Mouse (Mus musculus): Measurements from ENCODE around the gene Calcoco2. TPM values are rescaled to one million over a fixed set of nuclear protein-coding genes. Genes with fewer than 3 reads are reported as not detected.

The Calcoco2 gene
- polyA plus RNA-seq, 1 experiment from 2014 or later: not detected

GRCm38 (mm10) chr11:96108376-96108775 is 3.4 kb downstream of the Calcoco2 start:
- H3K4me1 ChIP-seq (ENCODE audit: control insufficient read depth, insufficient read depth, low read length): no peaks in the 10 kb centered on the region
- WGBS: 93% methylated on average over 1 of the region's 1 CpGs
- H3K27me3 ChIP-seq (ENCODE audit: control insufficient read depth, insufficient read depth, low read length): no peaks in the 10 kb centered on the region
- H3K9ac ChIP-seq (ENCODE audit: low read length): no peak overlapping the region
- no peak overlapping the region for H3K4me3 ChIP-seq (ENCODE audit: low read depth, low read length)
- ATAC-seq (ENCODE audit: insufficient number of reproducible peaks, low FRiP score, low TSS enrichment, low read depth): no peak
- H3K27ac ChIP-seq (replicated peaks; ENCODE audit: low read depth, low read length): no peak overlapping the region
- no peaks in the 10 kb centered on the region for H3K36me3 ChIP-seq (ENCODE audit: control insufficient read depth, insufficient read depth, low read length)
- H3K9me3 ChIP-seq (ENCODE audit: control insufficient read depth, low read length): no peaks in the 10 kb centered on the region
- DNase-seq (ENCODE audit: low spot score): no peak
- H3K4me2 ChIP-seq (ENCODE audit: low read depth, severe bottlenecking): no peak overlapping the region

GRCm38 (mm10) chr11:96093361-96093760 is 18.4 kb downstream of the Calcoco2 start:
- WGBS: 10% methylated on average over 3 of the region's 3 CpGs
- no peaks in the 10 kb centered on the region for H3K4me1 ChIP-seq (ENCODE audit: control insufficient read depth, insufficient read depth, low read length)
- no peaks in the 10 kb centered on the region for H3K27me3 ChIP-seq (ENCODE audit: control insufficient read depth, insufficient read depth, low read length)
- no peaks in the 10 kb centered on the region for H3K36me3 ChIP-seq (ENCODE audit: control insufficient read depth, insufficient read depth, low read length)
- H3K9me3 ChIP-seq (ENCODE audit: control insufficient read depth, low read length): no peaks in the 10 kb centered on the region
- DNase-seq (ENCODE audit: low spot score) (peak; percentile 74), ATAC-seq (ENCODE audit: insufficient number of reproducible peaks, low FRiP score, low TSS enrichment, low read depth) (no peak)
- no peak overlapping the region for H3K4me3 ChIP-seq (ENCODE audit: low read depth, low read length)
- no peak overlapping the region for H3K4me2 ChIP-seq (ENCODE audit: low read depth, severe bottlenecking)
- no peak overlapping the region for H3K9ac ChIP-seq (ENCODE audit: low read length)
- no peak overlapping the region for H3K27ac ChIP-seq (replicated peaks; ENCODE audit: low read depth, low read length)

- 42% methylated on average over 7 of the region's 7 CpGs for WGBS
- no peak for ATAC-seq (ENCODE audit: insufficient number of reproducible peaks, low FRiP score, low TSS enrichment, low read depth)
- no peaks in the 10 kb centered on the region for H3K9me3 ChIP-seq (ENCODE audit: control insufficient read depth, low read length)
These were observed 19.0 kb downstream of the Calcoco2 start for GRCm38 (mm10) chr11:96092674-96093291.

DNA sequence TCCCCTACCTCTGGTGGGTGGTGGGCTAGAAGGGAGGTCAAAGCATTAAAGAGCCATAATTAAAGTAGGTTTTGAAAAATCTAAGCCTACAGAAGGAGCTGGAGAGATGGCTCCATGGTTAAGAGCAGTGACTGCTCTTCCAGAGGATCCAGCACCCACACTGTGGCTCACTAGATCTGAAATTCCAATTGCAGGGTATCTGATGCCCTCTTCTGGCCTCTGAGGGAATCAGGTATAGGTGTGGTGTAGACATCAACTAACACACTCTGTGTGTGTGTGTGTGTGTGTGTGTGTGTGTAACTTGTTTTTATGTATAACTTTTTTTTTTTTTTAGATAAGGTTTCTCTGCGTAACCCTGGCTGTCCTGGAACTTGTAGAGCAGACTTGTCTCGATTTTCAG is 20.7 kb downstream of the Calcoco2 start:
- no peaks in the 10 kb centered on the region for H3K4me1 ChIP-seq (ENCODE audit: control insufficient read depth, insufficient read depth, low read length)
- H3K36me3 ChIP-seq (ENCODE audit: control insufficient read depth, insufficient read depth, low read length): no peaks in the 10 kb centered on the region
- H3K27ac ChIP-seq (replicated peaks; ENCODE audit: low read depth, low read length): no peak overlapping the region
- no peaks in the 10 kb centered on the region for H3K27me3 ChIP-seq (ENCODE audit: control insufficient read depth, insufficient read depth, low read length)
- no peak overlapping the region for H3K4me3 ChIP-seq (ENCODE audit: low read depth, low read length)
- DNase-seq (ENCODE audit: low spot score) (peak; percentile 41), ATAC-seq (ENCODE audit: insufficient number of reproducible peaks, low FRiP score, low TSS enrichment, low read depth) (no peak)
- H3K9me3 ChIP-seq (ENCODE audit: control insufficient read depth, low read length): no peaks in the 10 kb centered on the region
- no peak overlapping the region for H3K4me2 ChIP-seq (ENCODE audit: low read depth, severe bottlenecking)
- no peak overlapping the region for H3K9ac ChIP-seq (ENCODE audit: low read length)
- 59% methylated on average over 2 of the region's 2 CpGs for WGBS

More at GRCm38 (mm10) chr11:96092674-96093291, 19.0 kb downstream of the Calcoco2 start:
- Histone ChIP-seq H3K27me3 (ENCODE audit: control insufficient read depth, insufficient read depth, low read length) (no peaks in the 10 kb centered on the region), H3K27ac (replicated peaks; ENCODE audit: low read depth, low read length) (no peak overlapping the region), H3K4me3 (ENCODE audit: low read depth, low read length) (no peak overlapping the region), H3K9ac (ENCODE audit: low read length) (no peak overlapping the region), H3K4me1 (ENCODE audit: control insufficient read depth, insufficient read depth, low read length) (no peaks in the 10 kb centered on the region), H3K4me2 (ENCODE audit: low read depth, severe bottlenecking) (no peak overlapping the region), H3K36me3 (ENCODE audit: control insufficient read depth, insufficient read depth, low read length) (no peaks in the 10 kb centered on the region)
- DNase-seq (ENCODE audit: low spot score): no peak

DNA sequence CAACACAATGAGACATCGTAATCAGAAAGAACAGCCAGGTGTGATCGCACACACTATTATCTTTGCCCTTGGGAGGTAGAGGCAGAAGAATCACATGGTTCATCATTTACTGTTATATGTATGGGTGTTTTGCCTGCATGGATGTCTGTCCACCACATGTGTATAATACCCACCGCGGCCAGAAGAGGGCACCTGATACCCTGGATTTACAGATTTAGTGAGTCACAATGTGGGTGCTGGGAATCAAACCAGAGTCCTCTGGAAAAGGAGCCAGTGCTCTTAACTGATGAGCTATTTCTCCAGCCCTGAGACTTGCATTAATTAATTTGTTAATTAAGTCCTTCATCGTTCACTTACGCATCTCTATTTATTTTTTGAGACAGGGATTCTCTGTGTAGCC is 23.8 kb downstream of the Calcoco2 start:
- WGBS: 88% methylated on average over 6 of the region's 6 CpGs
- H3K4me2 ChIP-seq (ENCODE audit: low read depth, severe bottlenecking): no peak overlapping the region

GRCm38 (mm10) chr11:96082682-96083081 is 29.1 kb downstream of the Calcoco2 start:
- WGBS: 84% methylated on average over 3 of the region's 3 CpGs

More for the DNA sequence above, 23.8 kb downstream of the Calcoco2 start:
- Histone ChIP-seq H3K4me1 (ENCODE audit: control insufficient read depth, insufficient read depth, low read length) (no peaks in the 10 kb centered on the region), H3K4me3 (ENCODE audit: low read depth, low read length) (no peak overlapping the region), H3K27me3 (ENCODE audit: control insufficient read depth, insufficient read depth, low read length) (no peaks in the 10 kb centered on the region), H3K36me3 (ENCODE audit: control insufficient read depth, insufficient read depth, low read length) (no peaks in the 10 kb centered on the region), H3K27ac (replicated peaks; ENCODE audit: low read depth, low read length) (no peak overlapping the region), H3K9ac (ENCODE audit: low read length) (no peak overlapping the region), H3K9me3 (ENCODE audit: control insufficient read depth, low read length) (no peaks in the 10 kb centered on the region)
- ATAC-seq (ENCODE audit: insufficient number of reproducible peaks, low FRiP score, low TSS enrichment, low read depth): no peak
- no peak for DNase-seq (ENCODE audit: low spot score)

GRCm38 (mm10) chr11:96080736-96081135 is 31.0 kb downstream of the Calcoco2 start:
- DNase-seq (ENCODE audit: low spot score): no peak
- no peaks in the 10 kb centered on the region for H3K36me3 ChIP-seq (ENCODE audit: control insufficient read depth, insufficient read depth, low read length)
- no peak for ATAC-seq (ENCODE audit: insufficient number of reproducible peaks, low FRiP score, low TSS enrichment, low read depth)

More at GRCm38 (mm10) chr11:96082682-96083081, 29.1 kb downstream of the Calcoco2 start:
- ATAC-seq (ENCODE audit: insufficient number of reproducible peaks, low FRiP score, low TSS enrichment, low read depth): no peak
- H3K9ac ChIP-seq (ENCODE audit: low read length): no peak overlapping the region
- H3K9me3 ChIP-seq (ENCODE audit: control insufficient read depth, low read length): no peaks in the 10 kb centered on the region
- no peaks in the 10 kb centered on the region for H3K4me1 ChIP-seq (ENCODE audit: control insufficient read depth, insufficient read depth, low read length)
- H3K36me3 ChIP-seq (ENCODE audit: control insufficient read depth, insufficient read depth, low read length): no peaks in the 10 kb centered on the region
- DNase-seq (ENCODE audit: low spot score): no peak
- H3K27me3 ChIP-seq (ENCODE audit: control insufficient read depth, insufficient read depth, low read length): no peaks in the 10 kb centered on the region
- H3K27ac ChIP-seq (replicated peaks; ENCODE audit: low read depth, low read length): no peak overlapping the region
- no peak overlapping the region for H3K4me3 ChIP-seq (ENCODE audit: low read depth, low read length)
- no peak overlapping the region for H3K4me2 ChIP-seq (ENCODE audit: low read depth, severe bottlenecking)

DNA sequence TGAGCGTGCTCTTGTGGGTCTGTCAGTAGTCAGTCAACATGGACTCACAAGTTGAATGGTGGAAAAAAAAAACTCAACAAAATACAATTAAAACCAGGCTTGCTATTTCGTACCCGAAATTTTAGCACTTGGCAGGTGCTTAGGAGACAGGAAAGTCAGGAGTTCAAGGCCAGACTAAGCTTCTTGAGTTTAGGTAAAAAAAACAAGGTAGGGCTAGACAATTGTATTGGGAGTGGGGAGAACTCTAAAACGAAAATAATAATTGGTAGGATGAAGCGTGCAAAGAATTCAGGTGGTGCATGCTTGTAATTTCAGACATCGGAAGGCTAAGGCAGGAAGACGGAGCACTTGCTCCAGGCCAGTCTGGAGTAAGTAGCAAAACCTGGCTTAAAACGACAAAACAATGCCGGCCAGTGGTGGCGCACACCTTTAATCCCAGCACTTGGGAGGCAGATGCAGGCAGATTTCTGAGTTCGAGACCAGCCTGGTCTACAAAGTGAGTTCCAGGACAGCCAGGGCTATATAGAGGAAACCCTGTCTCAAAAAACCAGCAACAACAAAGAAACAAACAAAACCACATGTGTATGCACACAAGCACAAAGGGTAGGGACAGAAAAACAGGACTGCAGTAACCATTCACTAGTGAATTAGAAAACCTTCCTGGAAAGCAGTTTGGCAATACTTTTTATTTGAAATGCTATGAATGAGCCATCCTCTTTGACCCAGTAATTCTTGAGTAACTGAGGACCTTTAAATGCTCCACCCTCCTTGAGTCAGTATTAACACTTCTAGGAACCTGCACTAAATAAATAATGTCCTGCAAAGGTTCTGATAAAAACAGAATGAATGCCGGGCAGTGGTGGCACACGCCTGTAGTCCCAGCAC is 35.3 kb downstream of the Calcoco2 start:
- Histone ChIP-seq H3K27ac (replicated peaks; ENCODE audit: low read depth, low read length) (no peak overlapping the region), H3K9ac (ENCODE audit: low read length) (0 out of 2 replicates have a peak overlapping the region, but pooled peaks have one; percentile 22), H3K4me1 (ENCODE audit: control insufficient read depth, insufficient read depth, low read length) (0 out of 2 replicates have a peak, but pooled peaks cover 4% of the 10 kb centered on the region), H3K27me3 (ENCODE audit: control insufficient read depth, insufficient read depth, low read length) (no peaks in the 10 kb centered on the region), H3K4me2 (ENCODE audit: low read depth, severe bottlenecking) (peak overlapping the region; percentile 47), H3K4me3 (ENCODE audit: low read depth, low read length) (peak overlapping the region; percentile 21), H3K36me3 (ENCODE audit: control insufficient read depth, insufficient read depth, low read length) (no peaks in the 10 kb centered on the region; the same call in 1 of the 2 replicates), H3K9me3 (ENCODE audit: control insufficient read depth, low read length) (no peaks in the 10 kb centered on the region)
- 66% methylated on average over 13 of the region's 13 CpGs for WGBS
- ATAC-seq (ENCODE audit: insufficient number of reproducible peaks, low FRiP score, low TSS enrichment, low read depth) (no peak), DNase-seq (ENCODE audit: low spot score) (no peak)

More at GRCm38 (mm10) chr11:96080736-96081135, 31.0 kb downstream of the Calcoco2 start:
- Histone ChIP-seq H3K4me1 (ENCODE audit: control insufficient read depth, insufficient read depth, low read length) (no peaks in the 10 kb centered on the region), H3K27me3 (ENCODE audit: control insufficient read depth, insufficient read depth, low read length) (no peaks in the 10 kb centered on the region), H3K9ac (ENCODE audit: low read length) (no peak overlapping the region), H3K4me3 (ENCODE audit: low read depth, low read length) (no peak overlapping the region), H3K9me3 (ENCODE audit: control insufficient read depth, low read length) (no peaks in the 10 kb centered on the region), H3K4me2 (ENCODE audit: low read depth, severe bottlenecking) (no peak overlapping the region), H3K27ac (replicated peaks; ENCODE audit: low read depth, low read length) (no peak overlapping the region)
- WGBS: 78% methylated on average over 5 of the region's 5 CpGs
